In the genomic region with DNA sequence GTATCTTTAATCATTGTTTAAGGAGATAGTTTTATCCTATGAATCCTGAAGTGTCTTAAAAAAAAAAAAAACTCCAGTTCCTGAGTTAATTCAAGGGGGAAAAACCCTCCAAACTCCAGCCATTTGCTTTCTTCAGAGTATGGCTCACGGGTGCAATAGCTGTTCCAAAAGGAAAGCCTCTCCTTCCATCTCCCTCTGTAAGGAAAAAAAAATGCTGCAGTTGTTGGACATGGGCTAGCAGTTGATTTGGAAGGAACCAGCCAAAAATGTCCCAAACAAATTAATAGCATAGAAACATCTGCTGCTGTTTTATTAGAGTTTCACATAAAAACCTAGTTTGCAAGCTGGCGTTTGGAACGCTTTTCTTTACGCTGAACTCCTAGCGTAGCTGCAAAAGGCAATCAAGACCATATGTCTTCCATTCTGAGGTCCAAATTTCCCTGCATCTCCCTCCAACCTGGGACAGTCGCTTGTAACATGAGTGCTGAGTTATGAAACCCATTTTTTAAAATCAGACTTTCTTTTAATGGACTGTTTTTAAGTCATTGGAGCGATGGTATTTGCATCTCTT, we compare ENCODE assay signal across 13 mouse cellular contexts.
DNase-seq lines count a peak whose midpoint lies in the region; ATAC-seq and TF ChIP-seq lines count a peak whose summit lies in the region.
"Had no signal": no experiment of that assay in that cellular context is flagged by ENCODE, and none has a peak within 500 bp of the region (broad histone marks: within the 10 kb centered on the region; RNA-seq: fewer than 3 reads in every experiment).

No protein-coding gene starts in this region.

- peak overlapping the region; percentile 9; the same call in 1 of the 2 replicates for H3K4me3 ChIP-seq in gastrocnemius, adult 2 months
- H3K4me3 ChIP-seq in limb, embryonic 12.5 days (replicated peaks) = no peak overlapping the region
- H3K4me3 ChIP-seq: heart, embryonic 15.5 days; left cerebral cortex, adult 2 months; liver, embryonic 13.5 days had no signal

- no peaks in the 10 kb centered on the region for H3K27me3 ChIP-seq in limb, embryonic 12.5 days
- H3K27me3 ChIP-seq: heart, embryonic 15.5 days; liver, embryonic 13.5 days had no signal

- WGBS in limb, embryonic 12.5 days = 19% methylated on average over 7 of the region's 7 CpGs

- ATAC-seq in limb, embryonic 12.5 days (ENCODE audit: insufficient number of reproducible peaks, insufficient read depth, low FRiP score, low TSS enrichment, low read depth) = peak; percentile 66; the same call in 1 of the 2 replicates

- H3K4me2 ChIP-seq in limb, embryonic 12.5 days = peak overlapping the region; percentile 13
- H3K4me2 ChIP-seq: heart, embryonic 15.5 days; liver, embryonic 13.5 days had no signal

- DNase-seq in gastrocnemius, adult 2 months = no peak
- no peak for DNase-seq in gastrocnemius, adult 18-20 months (ENCODE audit: low spot score)
- peak; percentile 22 for DNase-seq in brain, embryonic 18.5 days (ENCODE audit: low read depth, low spot score)
- peak; percentile 20 to 22 for DNase-seq in cerebellum, postnatal 10 days
- DNase-seq in adrenal gland, postnatal 36 days = no peak
- DNase-seq in left cerebral cortex, adult 11 months (ENCODE audit: low spot score) = no peak
- DNase-seq: kidney, adult 11 months; liver, embryonic 13.5 days; midbrain, embryonic 14.5 days; right cerebral cortex, postnatal 4 days had no signal

- no peak overlapping the region for H3K27ac ChIP-seq in gastrocnemius, adult 2 months
- H3K27ac ChIP-seq in limb, embryonic 12.5 days = 0 out of 2 replicates have a peak overlapping the region, but pooled peaks have one; percentile 45
- H3K27ac ChIP-seq: heart, embryonic 15.5 days; left cerebral cortex, adult 2 months; liver, embryonic 13.5 days had no signal

- H3K9ac ChIP-seq in limb, embryonic 12.5 days (replicated peaks) = no peak overlapping the region
- H3K9ac ChIP-seq: heart, embryonic 15.5 days; liver, embryonic 13.5 days had no signal

- TF ChIP-seq CTCF in gastrocnemius, adult 2 months (IDR thresholded peaks at IDR 0.05) = no peak

- H3K36me3 ChIP-seq in limb, embryonic 12.5 days = no peaks in the 10 kb centered on the region
- H3K36me3 ChIP-seq: heart, embryonic 15.5 days; liver, embryonic 13.5 days had no signal

- peaks cover 36% of the 10 kb centered on the region for H3K4me1 ChIP-seq in limb, embryonic 12.5 days (replicated peaks)
- H3K4me1 ChIP-seq: heart, embryonic 15.5 days; liver, embryonic 13.5 days had no signal

- intact Hi-C loops in gastrocnemius, adult 2 months (cut with DNase I) = no loop called here

- H3K9me3 ChIP-seq in limb, embryonic 12.5 days = no peaks in the 10 kb centered on the region
- H3K9me3 ChIP-seq: heart, embryonic 15.5 days; liver, embryonic 13.5 days had no signal

Comparison
In these comparisons a context has a peak if more than half of its experiments do, and no peak if none do; other contexts are left out.
1. DNase-seq: peak in brain, embryonic 18.5 days (single experiment) and cerebellum, postnatal 10 days (2 of 2); none in gastrocnemius, adult 2 months (single experiment), gastrocnemius, adult 18-20 months (single experiment), adrenal gland, postnatal 36 days (0 of 2) and left cerebral cortex, adult 11 months (single experiment).